Mouse (Mus musculus): ENCODE measurements around the gene Phip. TPM values are rescaled to one million over a fixed set of nuclear protein-coding genes. Genes with fewer than 3 reads are reported as not detected.

Phip gene
- polyA plus RNA-seq, 1 experiment from 2014 or later: 22.8 TPM

GRCm38 (mm10) chr9:82831891-82832290 lies 143.4 kb downstream of the Phip start:
- POLR2A ChIA-PET: interaction anchor here (0.7 to 1.0 kb wide), 2 partner anchors 29 to 33 kb away, joined by 3 read pairs; no protein-coding TSS in a partner anchor
- DNase-seq (ENCODE audit: low read depth, low spot score) (no peak), ATAC-seq (no peak)
- CTCF ChIA-PET: no interaction called here
- no peaks in the 10 kb centered on the region for H3K27me3 ChIP-seq
- no peak for TF ChIP-seq CTCF (IDR thresholded peaks at IDR 0.05)
- in situ Hi-C loops (cut with MboI; ENCODE audit: low pct_unique_long_range_greater_than_20kb): no loop called here

- in situ Hi-C loops (cut with MboI; ENCODE audit: low pct_unique_long_range_greater_than_20kb): no loop called here
- ATAC-seq: peak; percentile 91
- CTCF ChIA-PET: no interaction called here
These were observed 145.5 kb downstream of the Phip start for GRCm38 (mm10) chr9:82829693-82830430.

GRCm38 (mm10) chr9:82829007-82829689 lies 146.2 kb downstream of the Phip start, which contains the start of gene Irak1bp1:
TSS of gene Irak1bp1 (plus strand) at chr9:82829540.
- CTCF ChIA-PET: interaction anchor here (1.5 kb wide), 1 partner anchor 9 kb away, joined by 3 read pairs; no protein-coding TSS in a partner anchor
- POLR2A ChIA-PET: no interaction called here
- peak; percentile 9 for ATAC-seq
- no peak for TF ChIP-seq CTCF (IDR thresholded peaks at IDR 0.05)
- in situ Hi-C loops (cut with MboI; ENCODE audit: low pct_unique_long_range_greater_than_20kb): no loop called here
- H3K27me3 ChIP-seq: no peaks in the 10 kb centered on the region
- DNase-seq (ENCODE audit: low read depth, low spot score): no peak

More at GRCm38 (mm10) chr9:82829693-82830430, 145.5 kb downstream of the Phip start:
- no peak for DNase-seq (ENCODE audit: low read depth, low spot score)
- TF ChIP-seq CTCF (IDR thresholded peaks at IDR 0.05): no peak
- no peaks in the 10 kb centered on the region for H3K27me3 ChIP-seq
- POLR2A ChIA-PET: no interaction called here

GRCm38 (mm10) chr9:82826426-82826825 lies 148.9 kb downstream of the Phip start:
- ATAC-seq (no peak), DNase-seq (ENCODE audit: low read depth, low spot score) (no peak)
- H3K27me3 ChIP-seq: no peaks in the 10 kb centered on the region
- no peak for TF ChIP-seq CTCF (IDR thresholded peaks at IDR 0.05)
- ChIA-PET CTCF (no interaction called here), POLR2A (no interaction called here)
- in situ Hi-C loops (cut with MboI; ENCODE audit: low pct_unique_long_range_greater_than_20kb): no loop called here

Other genes with a start within 250 kb of the Phip start
- 27.8 TPM for gene Irak1bp1, start 146.0 kb downstream of the Phip start, polyA plus RNA-seq (2021)
- gene Hmgn3, start 171.2 kb upstream of the Phip start, polyA plus RNA-seq (2021): 90.4 TPM